In the genomic region with DNA sequence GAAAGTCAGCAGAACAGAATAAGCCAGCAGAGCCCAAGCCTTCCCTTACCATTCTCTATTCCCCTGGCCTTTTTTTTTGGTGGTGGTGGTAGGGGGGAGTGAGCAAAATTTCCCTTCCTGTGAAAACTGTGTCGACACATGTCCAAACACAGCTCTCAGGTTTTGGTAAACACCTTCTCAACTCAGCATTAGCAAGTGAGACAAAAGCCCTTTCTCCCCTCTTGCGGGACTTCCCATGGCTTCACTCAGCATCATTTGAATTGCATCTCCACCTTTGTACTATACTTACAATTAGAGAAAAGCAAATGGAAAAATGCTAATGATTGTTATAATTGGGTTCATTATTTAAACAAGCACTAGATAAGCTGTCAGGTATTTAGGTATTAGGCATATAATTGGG, we compare ENCODE assay signal across 25 mouse cellular contexts.
"Had no signal": no experiment of that assay in that cellular context is flagged by ENCODE, and none has a peak within 500 bp of the region (broad histone marks: within the 10 kb centered on the region; RNA-seq: fewer than 3 reads in every experiment).

No protein-coding gene starts in this region.

- H3K4me1 ChIP-seq: heart, embryonic 13.5 days; heart, embryonic 15.5 days; hindbrain, embryonic 13.5 days; hindbrain, embryonic 15.5 days; kidney, embryonic 15.5 days; limb, embryonic 13.5 days; limb, embryonic 15.5 days; liver, embryonic 12.5 days had no signal

- H3K36me3 ChIP-seq: heart, embryonic 13.5 days; heart, embryonic 15.5 days; hindbrain, embryonic 13.5 days; hindbrain, embryonic 15.5 days; kidney, embryonic 15.5 days; limb, embryonic 13.5 days; limb, embryonic 15.5 days; liver, embryonic 12.5 days had no signal

- H3K4me3 ChIP-seq: heart, adult 2 months; heart, embryonic 13.5 days; heart, embryonic 15.5 days; hindbrain, embryonic 13.5 days; hindbrain, embryonic 15.5 days; kidney, embryonic 15.5 days; layer of hippocampus, adult 2 months; left cerebral cortex, adult 2 months; limb, embryonic 13.5 days; limb, embryonic 15.5 days; liver, embryonic 12.5 days had no signal

- DNase-seq: gastrocnemius, postnatal 14 days; gastrocnemius, postnatal 36 days; heart, adult 2 months; heart, postnatal 14 days; heart, postnatal 36 days; kidney, adult 11 months; kidney, adult 2 months; kidney, adult 9 months; kidney, postnatal 10 days; kidney, postnatal 25 days; kidney, postnatal 4 days had no signal

- H3K9ac ChIP-seq: heart, embryonic 13.5 days; heart, embryonic 15.5 days; hindbrain, embryonic 13.5 days; hindbrain, embryonic 15.5 days; kidney, embryonic 15.5 days; limb, embryonic 13.5 days; limb, embryonic 15.5 days; liver, embryonic 12.5 days; liver, embryonic 14.5 days had no signal

- H3K27me3 ChIP-seq: heart, embryonic 13.5 days; heart, embryonic 15.5 days; hindbrain, embryonic 13.5 days; hindbrain, embryonic 15.5 days; kidney, embryonic 15.5 days; limb, embryonic 13.5 days; limb, embryonic 15.5 days; liver, embryonic 12.5 days had no signal

- H3K4me2 ChIP-seq: heart, embryonic 11.5 days; heart, embryonic 13.5 days; heart, embryonic 15.5 days; hindbrain, embryonic 13.5 days; hindbrain, embryonic 15.5 days; kidney, embryonic 15.5 days; limb, embryonic 13.5 days; limb, embryonic 15.5 days; liver, embryonic 12.5 days had no signal

- H3K9me3 ChIP-seq: heart, embryonic 13.5 days; heart, embryonic 15.5 days; hindbrain, embryonic 15.5 days; kidney, embryonic 15.5 days; limb, embryonic 13.5 days; limb, embryonic 15.5 days; liver, embryonic 12.5 days had no signal

- H3K27ac ChIP-seq: heart, adult 2 months; heart, embryonic 13.5 days; heart, embryonic 15.5 days; hindbrain, embryonic 13.5 days; hindbrain, embryonic 15.5 days; hindbrain, postnatal 0 days; kidney, embryonic 15.5 days; layer of hippocampus, adult 2 months; left cerebral cortex, adult 2 months; limb, embryonic 13.5 days; limb, embryonic 15.5 days; liver, embryonic 12.5 days; liver, embryonic 14.5 days had no signal

- ATAC-seq: hindbrain, postnatal 0 days; intestine, embryonic 16.5 days; liver, embryonic 12.5 days had no signal
